Mouse (Mus musculus) layer of hippocampus, postnatal 10 days (tissue): ENCODE measurements around the gene Fam172a. TPM values are rescaled to one million over a fixed set of nuclear protein-coding genes. Genes with fewer than 3 reads are reported as not detected.
"Not testable (repeated sequence)": the region's sequence is repeated elsewhere in the genome, so short reads cannot be mapped to it uniquely, and the experiment has no call there.

Experiments used
- DNase-seq, 2 experiments: peaks; one replicate each; pipeline ENCODE4 v3.0.0; 2021; ENCODE audit warnings: low spot score in 2 of 2
- long read RNA-seq: library from polyadenylated mRNA; stranded (forward); transcript quantifications from one replicate; pipeline ENCODE4 v2.0.0, GENCODE M21; 2023
- total RNA-seq, 2 experiments: library from RNA; stranded (reverse); gene quantifications; 2 replicates each; pipeline ENCODE4 v1.2.3; 2021

The Fam172a gene
- total RNA-seq = 10 to 100 TPM; 41.1 to 48.1 TPM
- long read RNA-seq, transcript Fam172a-201 (10 exons, 3,892 nt) = major isoform, 10 of 52 reads
- long read RNA-seq, partial matches to known transcripts = 27 of 52 reads
- long read RNA-seq, other reads (novel, unspliced or antisense) = 9 of 52 reads

- not testable (repeated sequence) for DNase-seq
Observed at GRCm38 (mm10) chr13:77701733-77702132, at the start of gene Fam172a. TSS of gene Fam172a (plus strand) at chr13:77702033.

GRCm38 (mm10) chr13:77688651-77689050 is 13.2 kb upstream of the Fam172a start:
- no peak for DNase-seq

- peak; percentile 91 to 92 for DNase-seq
Observed at GRCm38 (mm10) chr13:77708514-77709013, 6.7 kb downstream of the Fam172a start.

- no peak for DNase-seq
Observed at GRCm38 (mm10) chr13:77717499-77717898, 15.7 kb downstream of the Fam172a start.

GRCm38 (mm10) chr13:77742822-77743221 is 41.0 kb downstream of the Fam172a start:
- DNase-seq = no peak

- DNase-seq = no peak
Observed at GRCm38 (mm10) chr13:77777606-77778005, 75.8 kb downstream of the Fam172a start.

GRCm38 (mm10) chr13:77807341-77807740 is 105.5 kb downstream of the Fam172a start:
- DNase-seq = not testable (repeated sequence)

- DNase-seq = no peak
Observed at GRCm38 (mm10) chr13:77810449-77810848, 108.6 kb downstream of the Fam172a start.

GRCm38 (mm10) chr13:77826138-77826537 is 124.3 kb downstream of the Fam172a start:
- DNase-seq = no peak

- no peak for DNase-seq
Observed at GRCm38 (mm10) chr13:77843017-77843654, 141.3 kb downstream of the Fam172a start.

GRCm38 (mm10) chr13:77848868-77849267 is 147.0 kb downstream of the Fam172a start:
- no peak for DNase-seq

GRCm38 (mm10) chr13:77864804-77865203 is 163.0 kb downstream of the Fam172a start:
- DNase-seq = no peak

GRCm38 (mm10) chr13:77868314-77868713 is 166.5 kb downstream of the Fam172a start:
- DNase-seq = no peak

GRCm38 (mm10) chr13:77878120-77878519 is 176.3 kb downstream of the Fam172a start:
- DNase-seq = no peak

GRCm38 (mm10) chr13:77878545-77878944 is 176.7 kb downstream of the Fam172a start:
- DNase-seq = no peak

- no peak for DNase-seq
Observed at GRCm38 (mm10) chr13:77897619-77898018, 195.8 kb downstream of the Fam172a start.

- DNase-seq = no peak
Observed at GRCm38 (mm10) chr13:77898066-77898796, 196.4 kb downstream of the Fam172a start.

GRCm38 (mm10) chr13:77899725-77900124 is 197.9 kb downstream of the Fam172a start:
- DNase-seq = no peak

- no peak for DNase-seq
Observed at GRCm38 (mm10) chr13:77900843-77901242, 199.0 kb downstream of the Fam172a start.

- DNase-seq = no peak
Observed at GRCm38 (mm10) chr13:77909184-77909583, 207.4 kb downstream of the Fam172a start.

- no peak for DNase-seq
Observed at GRCm38 (mm10) chr13:77922834-77923233, 221.0 kb downstream of the Fam172a start.

- DNase-seq = no peak
Observed at GRCm38 (mm10) chr13:77957611-77958010, 255.8 kb downstream of the Fam172a start.
